In the genomic region with DNA sequence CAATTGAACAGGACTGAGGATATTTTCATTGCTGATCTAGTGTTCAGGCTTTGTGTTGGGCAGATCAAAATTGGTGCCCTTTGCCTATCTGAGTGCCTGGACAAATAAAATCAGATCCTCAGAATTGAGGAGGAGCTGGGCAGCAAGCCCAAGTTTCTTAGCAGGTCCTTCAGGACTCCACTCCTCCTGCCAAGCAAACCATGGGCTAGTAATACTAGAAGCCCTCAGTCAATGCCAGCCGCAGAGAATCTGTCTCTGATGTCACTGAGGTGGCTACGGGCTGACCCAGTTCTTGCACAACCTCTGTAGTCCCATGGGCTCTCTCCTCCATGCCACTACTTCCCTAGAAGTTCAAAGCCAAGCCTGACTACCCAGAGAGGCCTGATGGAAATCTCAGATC, we compare ENCODE assay signal across 18 mouse cellular contexts.
DNase-seq lines count a peak whose midpoint lies in the region; ATAC-seq lines count a peak whose summit lies in the region.
"Had no signal": no experiment of that assay in that cellular context is flagged by ENCODE, and none has a peak within 500 bp of the region (broad histone marks: within the 10 kb centered on the region; RNA-seq: fewer than 3 reads in every experiment).

No protein-coding gene starts in this region.

- DNase-seq in adrenal gland, adult 2 months, result peak; percentile 31
- DNase-seq in adrenal gland, adult 18-20 months (ENCODE audit: low spot score in 2 of 2), result no peak
- peak; percentile 56 for DNase-seq in adrenal gland, postnatal 10 days
- peak; percentile 34 for DNase-seq in gastrocnemius, postnatal 14 days
- DNase-seq in lung, postnatal 14 days, result peak; percentile 6
- no peak for DNase-seq in embryo, embryonic 11 days
- no peak for DNase-seq in embryo, embryonic 9.5 days (ENCODE audit: extremely low spot score)
- DNase-seq: cerebellum, adult 18-20 months; heart, adult 18-20 months; heart, postnatal 36 days; right cerebral cortex, postnatal 4 days; thymus, postnatal 14 days had no signal

- intact Hi-C loops in gastrocnemius, postnatal 14 days (cut with DNase I; ENCODE audit: low total_unique reads), result no loop called here

- no peak for ATAC-seq in megakaryocyte, adult 5-6 weeks (ENCODE audit: poor library complexity, severe bottlenecking)
- ATAC-seq: activated CD4-positive, CD25-positive, alpha-beta regulatory T cell, adult 4 months; forebrain, embryonic 13.5 days; intestine, embryonic 15.5 days; liver, embryonic 12.5 days; Patski had no signal

Comparison
In these comparisons a context has a peak if more than half of its experiments do, and no peak if none do; other contexts are left out.
1. DNase-seq: peak in adrenal gland, adult 2 months (single experiment), adrenal gland, postnatal 10 days (single experiment), gastrocnemius, postnatal 14 days (single experiment) and lung, postnatal 14 days (single experiment); none in adrenal gland, adult 18-20 months (0 of 2), embryo, embryonic 11 days (single experiment) and embryo, embryonic 9.5 days (single experiment).